Mouse (Mus musculus) liver (tissue): ENCODE measurements at regions not wholly inside any gene's neighbourhood (a gene's known extent, or its start where the extent isn't known, plus 50 kb on each side); places are given as distances from the start of the nearest gene placed in this dataset.
A peak's percentile ranks its signal among the peaks of the same experiment; 100 is the strongest.

ENCODE experiments used
- DNase-seq: peaks from one replicate; pipeline ENCODE4 v3.0.0-alpha.2; 2020; ENCODE audit warnings: mixed read lengths

- DNase-seq, result no peak
Observed at GRCm38 (mm10) chr1:63977956-63978355, 144.1 kb downstream of the Klf7 start.

DNA sequence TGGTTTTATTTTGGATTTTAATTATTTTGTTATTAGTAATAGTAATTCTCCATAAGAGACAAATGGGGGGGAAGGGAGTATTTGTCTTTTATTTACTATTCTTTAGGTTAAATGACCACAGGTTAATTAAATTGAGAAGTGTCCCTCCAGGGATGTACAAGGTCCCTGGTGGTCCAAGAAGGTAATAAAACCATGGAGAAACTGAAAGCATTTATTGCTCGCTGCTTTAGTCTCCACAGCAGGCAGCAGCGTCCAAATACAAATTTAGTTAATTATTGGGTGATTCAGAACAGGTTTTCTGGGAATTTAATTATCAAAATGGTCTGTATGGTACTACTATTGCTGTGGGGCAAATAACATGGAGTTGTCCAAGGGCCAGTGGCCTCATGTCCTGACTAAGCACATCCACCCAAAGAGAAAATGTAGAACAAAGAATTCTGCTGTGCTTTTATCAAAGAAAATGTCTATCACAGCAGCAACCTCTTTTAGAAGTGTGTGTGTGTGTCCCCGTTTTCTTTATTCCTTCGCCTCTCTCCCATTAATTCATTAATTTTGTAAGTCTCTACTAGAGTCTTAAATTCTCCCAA is 144.7 kb downstream of the Klf7 start:
- no peak for DNase-seq

DNA sequence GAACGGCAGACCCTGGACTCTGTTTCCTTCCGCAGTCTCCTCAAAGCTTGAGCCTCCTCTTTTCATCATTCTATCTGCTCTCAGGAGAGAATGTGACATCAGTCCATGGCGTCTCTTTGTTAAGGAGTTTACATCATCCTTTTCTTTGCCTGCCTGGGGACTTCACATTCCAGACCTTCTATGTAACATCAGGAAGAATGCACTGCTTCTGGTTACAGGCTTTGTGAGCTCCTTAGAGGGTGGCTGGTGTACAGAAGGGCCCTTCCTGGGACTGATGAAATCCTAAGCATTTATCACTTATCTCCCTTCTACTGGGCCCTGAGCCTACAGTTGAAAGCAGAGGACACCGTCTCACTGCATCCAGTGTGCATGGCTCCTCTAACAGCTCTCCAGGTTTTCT is 145.2 kb downstream of the Klf7 start:
- no peak for DNase-seq

- DNase-seq, result no peak
Observed at GRCm38 (mm10) chr1:63967849-63968248, 154.2 kb downstream of the Klf7 start.

DNA sequence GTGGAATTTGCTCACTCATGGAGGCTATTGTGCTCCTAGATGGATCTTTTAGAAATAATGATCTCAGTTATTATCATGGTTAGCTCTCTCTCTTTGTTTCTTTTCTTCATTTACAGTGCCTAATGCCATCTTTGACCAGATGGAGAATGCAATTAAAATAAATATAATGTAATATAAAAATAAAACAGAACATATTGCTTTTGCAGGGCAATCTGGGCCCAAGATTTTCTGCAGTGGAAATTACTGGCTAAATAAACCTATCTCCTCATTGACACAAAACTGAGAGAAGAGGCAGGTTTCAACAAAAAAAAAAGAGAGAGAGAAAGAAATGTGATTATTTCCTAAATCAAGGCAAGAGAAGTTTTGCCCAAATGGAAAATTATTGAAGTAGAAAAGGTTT is 156.6 kb downstream of the Klf7 start:
- DNase-seq, result no peak

DNA sequence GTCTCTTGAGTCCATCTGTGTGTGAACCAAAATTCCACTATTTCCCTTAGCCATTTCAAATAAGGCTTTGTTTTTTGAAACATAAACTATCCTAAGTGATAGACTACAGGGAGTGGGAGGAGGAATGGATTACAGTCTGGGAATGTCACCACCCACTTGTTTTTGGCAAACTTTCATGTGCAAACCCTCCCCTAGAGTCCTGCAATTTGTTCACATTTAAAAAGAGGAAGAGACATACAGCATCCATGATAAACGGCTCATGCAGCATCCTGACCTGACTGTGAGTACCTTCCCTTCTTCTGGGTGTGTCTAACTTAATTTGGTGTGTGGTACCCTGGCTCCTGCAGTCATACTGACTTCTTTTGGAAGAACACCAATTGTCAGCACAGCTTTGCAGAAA is 157.6 kb downstream of the Klf7 start:
- no peak for DNase-seq

- DNase-seq, result no peak
Observed at GRCm38 (mm10) chr1:63955701-63956355, 166.3 kb downstream of the Klf7 start.

GRCm38 (mm10) chr1:63954876-63955513 is 167.1 kb downstream of the Klf7 start:
- no peak for DNase-seq

DNA sequence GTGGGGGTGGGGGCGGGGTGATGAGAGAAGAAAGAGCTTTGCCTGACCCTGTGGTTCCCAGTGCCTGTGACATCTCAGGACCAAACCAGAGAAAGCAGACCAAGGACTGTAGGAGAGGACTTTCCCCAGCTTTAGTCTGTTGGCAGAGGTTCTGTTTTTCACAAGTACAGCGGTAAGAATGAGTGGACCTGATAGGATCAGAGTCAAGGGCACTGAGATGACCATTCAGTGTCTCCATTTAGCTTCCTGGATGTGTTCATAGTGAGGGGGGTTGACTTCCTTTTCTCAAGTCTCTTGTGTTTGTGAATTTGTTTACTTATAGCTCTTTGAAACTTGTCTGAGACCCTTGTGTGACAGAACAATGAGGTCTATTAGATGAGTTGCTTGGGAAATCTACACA is 167.9 kb downstream of the Klf7 start:
- DNase-seq, result no peak

- peak; percentile 17 for DNase-seq
Observed at GRCm38 (mm10) chr1:63953229-63953883, 168.7 kb downstream of the Klf7 start.

DNA sequence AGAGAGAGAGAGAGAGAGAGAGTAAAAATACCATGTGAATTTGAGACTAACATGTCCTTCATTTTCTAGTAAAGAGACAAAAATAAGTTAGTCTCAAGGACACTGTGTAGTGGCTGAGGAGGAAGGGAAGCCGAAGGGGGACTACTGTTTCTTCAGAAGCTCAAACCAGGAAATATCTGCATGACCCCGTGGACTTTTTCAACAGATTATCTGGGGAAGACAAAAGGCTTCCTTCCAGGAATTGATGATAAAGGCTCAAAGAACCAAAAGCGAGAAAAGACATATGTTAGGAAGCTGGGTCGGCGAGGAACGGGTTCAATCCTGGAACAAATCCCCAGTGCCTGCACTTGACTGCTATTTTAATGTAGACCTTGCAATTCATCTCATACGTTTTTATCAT is 170.4 kb downstream of the Klf7 start:
- no peak for DNase-seq

- DNase-seq, result no peak
Observed at GRCm38 (mm10) chr1:63947278-63947677, 174.8 kb downstream of the Klf7 start.

GRCm38 (mm10) chr1:63946834-63947233 is 175.2 kb downstream of the Klf7 start:
- no peak for DNase-seq

GRCm38 (mm10) chr1:63944786-63945185 is 175.7 kb upstream of the 4933402D24Rik start:
- no peak for DNase-seq

DNA sequence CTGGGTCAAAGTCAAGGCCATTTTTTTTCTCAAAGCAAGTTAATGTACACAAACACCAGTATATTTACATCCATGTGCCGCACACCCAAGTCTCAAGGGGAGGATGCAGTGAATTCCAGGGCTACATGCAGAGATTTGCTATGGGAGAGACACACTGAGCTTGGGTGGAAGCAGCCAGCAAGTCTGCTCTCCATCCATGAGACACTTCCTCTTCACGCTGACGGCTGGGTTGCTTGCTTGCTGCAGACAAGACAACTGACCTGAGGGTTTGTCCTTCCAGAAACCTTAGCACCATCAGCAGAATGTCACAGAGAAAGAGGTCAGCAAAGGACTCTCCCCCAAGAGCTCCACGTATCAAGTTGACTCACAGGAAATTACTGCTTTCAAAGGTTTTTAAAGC is 169.3 kb upstream of the 4933402D24Rik start:
- no peak for DNase-seq

DNA sequence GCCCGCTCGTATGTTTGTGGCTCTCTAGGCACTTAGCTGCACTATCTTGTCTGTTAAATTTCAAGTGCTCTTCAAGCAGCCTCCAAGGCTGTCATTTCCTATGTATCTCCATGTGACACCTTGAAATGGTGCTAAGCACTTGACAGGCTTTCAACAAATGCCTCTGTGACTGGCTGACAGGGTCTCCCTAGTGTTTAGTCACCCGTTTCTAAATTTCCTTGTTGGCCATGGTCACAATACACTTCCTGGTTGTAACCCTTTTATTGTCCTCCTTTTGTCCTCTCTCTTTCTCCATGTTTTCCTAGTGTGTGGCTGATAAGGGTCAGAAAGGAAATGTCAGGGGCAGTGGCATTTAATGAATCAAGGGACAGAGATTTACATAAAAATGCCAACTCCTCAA is 168.4 kb upstream of the 4933402D24Rik start:
- no peak for DNase-seq

- no peak for DNase-seq
Observed at GRCm38 (mm10) chr1:63934570-63935280, 165.7 kb upstream of the 4933402D24Rik start.

DNA sequence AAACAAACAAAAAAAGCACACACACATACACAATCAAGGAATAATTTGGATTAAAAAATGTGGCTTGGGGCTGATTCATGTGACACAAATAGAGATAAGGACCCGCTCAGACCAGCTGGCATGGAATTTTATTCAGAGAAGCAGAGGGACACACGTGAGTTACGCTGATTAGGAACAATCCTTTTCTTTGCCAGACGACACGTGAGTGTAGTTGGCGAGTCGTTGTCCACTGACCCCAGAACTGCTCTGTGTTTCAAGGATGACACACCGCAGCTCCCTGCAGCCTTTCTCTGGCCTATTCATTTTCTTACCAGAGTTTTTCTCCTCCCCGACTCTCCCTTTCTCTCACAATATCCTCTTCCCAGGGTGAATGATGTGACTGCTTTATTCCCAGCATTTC is 163.4 kb upstream of the 4933402D24Rik start:
- DNase-seq, result no peak

GRCm38 (mm10) chr1:63929362-63930125 is 160.5 kb upstream of the 4933402D24Rik start:
- no peak for DNase-seq

GRCm38 (mm10) chr1:63928850-63929249 is 159.8 kb upstream of the 4933402D24Rik start:
- no peak for DNase-seq

DNA sequence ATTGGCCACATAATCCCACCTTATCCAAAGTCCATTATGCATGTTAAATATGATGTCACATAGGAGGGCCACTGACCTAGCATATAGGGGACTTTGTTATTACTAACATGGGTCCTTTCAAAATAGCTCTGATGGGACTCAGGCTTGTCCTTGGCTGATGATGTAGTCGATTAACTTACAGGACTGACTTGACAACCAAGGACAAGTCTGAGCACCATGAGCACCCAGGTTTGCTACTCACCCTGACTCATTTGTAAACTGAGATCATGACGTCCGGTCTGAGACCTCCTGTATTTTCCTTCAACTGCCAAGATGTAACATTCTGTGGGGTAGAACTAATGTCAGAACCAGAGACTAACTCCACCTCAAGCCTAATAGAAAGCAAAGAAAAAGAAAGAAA is 159.3 kb upstream of the 4933402D24Rik start:
- DNase-seq, result no peak

DNA sequence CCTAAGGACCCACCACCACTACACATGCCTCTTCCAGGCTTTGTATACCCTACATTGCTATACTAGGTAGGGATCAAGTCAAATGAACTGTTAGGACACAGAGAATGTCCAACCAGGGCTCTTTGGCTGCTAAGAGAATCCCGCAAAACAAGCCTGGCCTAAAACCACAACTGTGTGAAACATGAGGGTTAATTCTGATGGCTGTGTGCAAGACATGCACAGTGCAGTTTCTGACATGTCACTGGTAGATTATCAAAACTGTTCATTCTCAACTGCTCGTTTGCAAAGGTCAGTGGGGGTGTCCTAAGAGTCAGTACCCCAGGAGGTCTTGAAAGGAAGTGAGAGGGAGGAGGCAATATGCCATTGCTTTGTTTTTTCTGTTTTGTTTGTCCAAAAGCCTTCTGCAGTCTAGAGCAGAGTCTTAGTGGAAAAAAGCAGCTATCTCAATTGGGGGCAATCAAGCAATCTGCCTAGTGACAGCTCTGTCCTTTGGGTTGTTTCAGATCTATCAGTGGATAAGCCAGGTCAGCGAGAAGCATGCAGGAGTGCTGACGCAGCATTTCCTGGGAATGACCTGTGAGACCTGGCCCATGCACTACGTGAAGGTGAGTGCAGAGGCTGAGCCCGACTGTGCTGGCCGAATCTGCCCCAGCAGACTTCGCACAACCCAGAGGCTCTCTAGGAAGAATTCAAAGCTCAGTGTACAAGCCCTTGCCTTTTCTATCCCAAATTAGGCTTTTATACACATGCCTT is 151.3 kb upstream of the 4933402D24Rik start:
- no peak for DNase-seq
